Mouse (Mus musculus) heart, embryonic 13.5 days (tissue): ENCODE data around the gene 1110008P14Rik. TPM values are rescaled to one million over a fixed set of nuclear protein-coding genes. Genes with fewer than 3 reads are reported as not detected.
"Not testable (repeated sequence)": the region's sequence is repeated elsewhere in the genome, so short reads cannot be mapped to it uniquely, and the experiment has no call there.

Experiments used
- ATAC-seq: fragments of 200-750 bp; cut with Nextera tagmentation; 2 replicates; pipeline ENCODE4 v1.8.0; 2017; ENCODE audit warnings: moderate TSS enrichment; ENCODE audit not compliant: insufficient number of reproducible peaks, low FRiP score, low TSS enrichment; ENCODE audit errors: extremely low read depth
- H3K27ac ChIP-seq: fragments of 300-500 bp; sonication (generic); replicated peaks from 2 replicates; pipeline ENCODE4 v1.5.1; 2015; ENCODE audit warnings: moderate library complexity, mild to moderate bottlenecking, inconsistent platforms
- H3K27me3 ChIP-seq: fragments of 300-500 bp; sonication (generic); replicated peaks from 2 replicates; pipeline ENCODE4 v1.6.1; 2015; ENCODE audit warnings: mild to moderate bottlenecking, inconsistent platforms
- H3K36me3 ChIP-seq: fragments of 300-500 bp; sonication (generic); 2 replicates; pipeline ENCODE4 v1.6.1; 2015; ENCODE audit warnings: mild to moderate bottlenecking, inconsistent platforms
- H3K4me1 ChIP-seq: fragments of 300-500 bp; sonication (generic); 2 replicates; pipeline ENCODE4 v1.6.1; 2015; ENCODE audit warnings: inconsistent platforms
- H3K4me2 ChIP-seq: fragments of 300-500 bp; sonication (generic); 2 replicates; pipeline ENCODE4 v1.6.1; 2015; ENCODE audit warnings: inconsistent platforms, mild to moderate bottlenecking, moderate library complexity
- H3K4me3 ChIP-seq: fragments of 300-500 bp; sonication (generic); 2 replicates; pipeline ENCODE4 v1.5.1; 2015; ENCODE audit warnings: moderate library complexity, mild to moderate bottlenecking, inconsistent platforms
- H3K9ac ChIP-seq: fragments of 300-500 bp; sonication (generic); 2 replicates; pipeline ENCODE4 v1.6.1; 2015; ENCODE audit warnings: inconsistent platforms, mild to moderate bottlenecking, moderate library complexity
- H3K9me3 ChIP-seq: fragments of 300-500 bp; sonication (generic); 2 replicates; pipeline ENCODE4 v1.6.1; 2016; ENCODE audit warnings: inconsistent platforms
- WGBS: fragments of 180-500 bp; shearing (Covaris S2); methylation state at CpG from one replicate; pipeline ENCODE4 v1.1.7; 2015; ENCODE audit warnings: mixed read lengths; 5-methylcytosine and 5-hydroxymethylcytosine counted together
- polyA plus RNA-seq: library from polyadenylated mRNA; unstranded; fragments of >200 nt; fragmentation: Nextera tagmentation; extraction: Ambion mirVana; gene quantifications from 2 replicates; pipeline ENCODE4 v1.2.1, GENCODE M21; 2015

Gene 1110008P14Rik
- polyA plus RNA-seq, 1 experiment from 2014 or later = 47.5 TPM

DNA sequence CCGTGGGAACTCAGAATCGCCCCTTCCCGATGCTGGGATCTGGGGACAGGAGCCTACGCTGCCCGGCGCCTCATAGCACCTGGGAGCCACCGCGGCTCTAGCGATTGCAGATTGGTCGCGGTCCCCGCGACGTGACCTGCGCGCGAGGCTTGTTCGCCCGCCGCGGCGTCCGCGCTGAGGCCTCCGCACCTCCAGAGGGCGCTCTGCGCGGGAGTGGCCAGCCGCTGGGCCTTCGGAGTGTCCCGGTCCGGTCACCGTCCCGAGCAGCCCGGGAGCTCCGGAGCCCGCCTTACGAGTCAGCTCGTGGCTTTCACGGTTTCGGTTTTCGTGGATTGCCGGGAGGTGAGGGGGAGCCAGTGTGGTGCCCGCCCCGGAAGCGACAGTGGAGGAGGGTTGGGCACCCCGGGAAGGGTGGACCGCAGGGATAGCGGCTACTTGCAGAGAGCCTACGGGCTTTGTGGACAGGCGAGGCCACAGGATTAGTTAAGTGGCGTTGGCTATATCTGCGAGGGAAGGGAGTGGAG, 18.9 kb downstream of the 1110008P14Rik start:
- peak overlapping the region; percentile 93 for H3K9ac ChIP-seq
- WGBS = under 1% methylated on average over 53 of the region's 53 CpGs
- peaks cover 36% of the 10 kb centered on the region for H3K36me3 ChIP-seq
- peak overlapping the region; percentile 86 for H3K4me2 ChIP-seq
- H3K4me1 ChIP-seq = peaks cover 26% of the 10 kb centered on the region
- H3K9me3 ChIP-seq = no peaks in the 10 kb centered on the region
- 0 out of 2 replicates have a peak, but pooled peaks cover 13% of the 10 kb centered on the region for H3K27me3 ChIP-seq
- peak; percentile 82 for ATAC-seq
- peak overlapping the region; percentile 90 for H3K27ac ChIP-seq
- peak overlapping the region; percentile 91 for H3K4me3 ChIP-seq

DNA sequence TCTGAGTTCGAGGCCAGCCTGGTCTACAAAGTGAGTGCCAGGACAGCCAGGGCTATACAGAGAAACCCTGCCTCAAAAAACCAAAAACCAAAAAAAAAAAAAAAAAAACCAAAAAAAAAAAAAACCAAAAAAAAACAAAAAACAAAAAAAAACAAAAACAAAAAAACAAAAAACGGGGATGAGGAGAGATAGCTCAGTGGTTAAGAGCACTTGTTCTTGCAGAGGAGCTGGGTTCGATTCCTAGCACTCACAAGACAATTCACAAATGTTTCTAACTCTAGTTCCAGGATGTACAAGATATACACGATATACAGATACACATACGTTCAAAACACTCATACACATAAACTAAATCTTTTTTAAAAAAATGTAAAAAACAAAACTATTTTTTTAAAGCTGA, 19.5 kb downstream of the 1110008P14Rik start:
- Histone ChIP-seq H3K4me3 (peak overlapping the region; percentile 91), H3K9ac (peak overlapping the region; percentile 93), H3K36me3 (peaks cover 30% of the 10 kb centered on the region), H3K4me1 (peaks cover 26% of the 10 kb centered on the region), H3K4me2 (peak overlapping the region; percentile 86), H3K27ac (peak overlapping the region; percentile 90), H3K27me3 (0 out of 2 replicates have a peak, but pooled peaks cover 13% of the 10 kb centered on the region)
- WGBS = 27% methylated on average over 5 of the region's 5 CpGs
- H3K9me3 ChIP-seq, ATAC-seq: not testable (repeated sequence)

DNA sequence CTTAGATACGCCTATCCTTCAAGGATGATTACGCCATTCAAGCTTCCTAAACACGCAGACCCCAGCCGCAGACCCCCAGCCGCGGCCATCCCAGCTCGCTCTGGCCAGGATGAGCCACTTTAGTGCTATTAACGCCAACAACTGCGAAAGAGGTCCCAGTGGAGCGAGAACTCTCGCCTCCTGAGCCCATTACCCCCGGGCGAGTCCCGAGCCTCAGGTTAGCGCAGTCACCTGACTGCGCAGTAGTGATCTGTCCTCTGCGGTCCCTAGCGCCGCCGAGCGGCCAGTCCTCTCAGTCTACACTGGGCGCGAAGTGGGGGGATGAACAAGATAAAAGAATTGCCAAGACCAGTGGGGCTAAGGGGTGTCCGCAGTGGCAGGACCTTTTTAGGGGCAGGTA, 20.3 kb downstream of the 1110008P14Rik start:
- Histone ChIP-seq H3K9ac (peak overlapping the region; percentile 78), H3K27me3 (0 out of 2 replicates have a peak, but pooled peaks cover 13% of the 10 kb centered on the region), H3K36me3 (peaks cover 22% of the 10 kb centered on the region), H3K4me1 (peaks cover 26% of the 10 kb centered on the region), H3K27ac (0 out of 2 replicates have a peak overlapping the region, but pooled peaks have one; percentile 20), H3K4me3 (peak overlapping the region; percentile 54), H3K9me3 (no peaks in the 10 kb centered on the region), H3K4me2 (peak overlapping the region; percentile 86)
- WGBS = 2% methylated on average over 24 of the region's 24 CpGs
- ATAC-seq = peak; percentile 73; the same call in 1 of the 2 replicates

DNA sequence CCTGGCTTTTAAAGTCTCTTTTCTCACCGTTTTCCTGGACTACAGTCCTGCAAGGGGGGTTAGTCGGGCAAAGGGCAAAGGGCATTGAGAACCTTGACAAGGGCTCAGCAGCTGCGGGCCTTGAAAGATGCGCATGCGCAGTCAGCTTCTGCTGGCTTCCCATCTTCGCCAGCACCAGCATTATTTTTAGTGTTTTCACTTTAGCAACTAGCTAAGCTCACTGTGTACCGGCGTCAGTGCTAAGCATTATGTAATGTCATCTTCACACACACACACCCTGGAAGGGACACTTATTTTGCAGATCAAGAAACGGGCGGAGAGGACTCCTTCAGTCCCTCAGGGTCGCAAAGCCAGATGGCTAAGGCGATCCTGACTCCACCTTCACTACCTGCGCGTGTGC, 21.0 kb downstream of the 1110008P14Rik start:
- peaks cover 31% of the 10 kb centered on the region for H3K4me1 ChIP-seq
- peak overlapping the region; percentile 86 for H3K4me2 ChIP-seq
- H3K9ac ChIP-seq = peak overlapping the region; percentile 78
- H3K27ac ChIP-seq = peak overlapping the region; percentile 36; the same call in 1 of the 2 replicates
- no peak for ATAC-seq
- 4% methylated on average over 14 of the region's 14 CpGs for WGBS
- peak overlapping the region; percentile 54 for H3K4me3 ChIP-seq
- H3K36me3 ChIP-seq = peaks cover 16% of the 10 kb centered on the region
- H3K9me3 ChIP-seq = no peaks in the 10 kb centered on the region
- H3K27me3 ChIP-seq = 0 out of 2 replicates have a peak, but pooled peaks cover 13% of the 10 kb centered on the region

DNA sequence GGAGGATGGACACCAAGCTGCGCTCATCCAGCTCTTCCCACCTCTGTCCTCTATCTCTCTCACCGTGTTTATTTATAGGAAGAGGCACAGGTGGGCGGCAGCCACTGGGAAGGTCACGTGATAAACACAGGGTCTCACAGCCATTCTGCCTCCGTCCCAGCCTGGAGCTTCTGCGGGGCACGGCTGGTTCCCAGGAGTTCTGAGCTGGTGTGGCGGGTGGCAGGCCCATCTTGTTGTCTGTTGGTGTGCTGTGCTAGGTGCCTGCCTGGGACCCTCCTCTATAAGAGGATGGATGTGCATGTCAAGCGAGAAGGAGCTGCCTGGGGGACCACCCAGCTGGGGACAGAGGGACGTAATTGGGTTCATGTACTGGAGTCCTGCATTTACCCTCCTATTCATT, 23.4 kb downstream of the 1110008P14Rik start:
- no peak overlapping the region for H3K4me3 ChIP-seq
- no peak overlapping the region for H3K4me2 ChIP-seq
- H3K36me3 ChIP-seq = no peaks in the 10 kb centered on the region
- H3K9me3 ChIP-seq = no peaks in the 10 kb centered on the region
- peaks cover 36% of the 10 kb centered on the region for H3K4me1 ChIP-seq
- no peak overlapping the region for H3K9ac ChIP-seq
- H3K27me3 ChIP-seq = 0 out of 2 replicates have a peak, but pooled peaks cover 13% of the 10 kb centered on the region
- 50% methylated on average over 10 of the region's 10 CpGs for WGBS
- no peak for ATAC-seq
- H3K27ac ChIP-seq = no peak overlapping the region

DNA sequence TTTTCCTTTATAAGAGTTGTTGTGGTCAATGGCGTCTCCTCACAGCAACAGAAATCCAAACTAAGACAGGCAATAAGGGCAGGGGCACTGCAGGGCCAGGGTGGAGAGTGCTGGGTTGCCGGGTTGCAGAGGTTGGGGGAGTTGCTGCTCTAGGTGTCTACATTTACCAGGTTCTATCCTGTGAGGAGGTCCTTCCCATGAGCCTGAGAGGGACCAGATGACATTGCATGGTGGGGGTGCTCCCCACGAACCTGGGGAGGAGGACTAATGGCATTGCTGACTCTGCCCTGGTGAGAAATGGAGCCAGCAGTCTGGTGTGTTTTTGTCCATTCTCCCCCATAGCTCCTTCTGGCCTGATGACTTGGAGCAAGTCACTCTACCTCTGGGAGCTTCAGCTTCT, 24.0 kb downstream of the 1110008P14Rik start:
- H3K36me3 ChIP-seq = no peaks in the 10 kb centered on the region
- H3K4me3 ChIP-seq = no peak overlapping the region
- no peak for ATAC-seq
- H3K9ac ChIP-seq = no peak overlapping the region
- WGBS = 66% methylated on average over 3 of the region's 3 CpGs
- H3K9me3 ChIP-seq = no peaks in the 10 kb centered on the region
- H3K4me2 ChIP-seq = no peak overlapping the region
- no peak overlapping the region for H3K27ac ChIP-seq
- H3K27me3 ChIP-seq = peaks cover 15% of the 10 kb centered on the region
- H3K4me1 ChIP-seq = peaks cover 39% of the 10 kb centered on the region

DNA sequence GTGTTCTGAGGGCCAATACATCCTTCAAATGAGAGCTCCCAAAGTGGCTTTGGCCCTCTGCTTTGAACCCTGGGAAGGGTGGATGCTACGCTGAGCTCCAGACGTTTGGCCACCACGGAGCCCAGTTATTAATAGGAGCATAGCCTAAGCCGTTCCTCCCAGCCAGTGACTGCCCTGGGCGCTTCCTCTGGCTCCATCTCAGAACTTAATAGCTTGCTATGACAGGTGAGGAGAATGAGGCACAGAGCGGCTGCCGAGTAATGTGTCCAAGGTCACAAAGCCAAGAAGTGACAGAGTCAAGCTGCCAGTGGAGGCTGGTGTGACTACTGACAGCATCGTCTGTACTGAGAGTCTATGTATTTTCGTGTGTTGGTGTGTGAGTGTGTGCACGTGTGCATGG, 25.5 kb downstream of the 1110008P14Rik start:
- Histone ChIP-seq H3K27me3 (peaks cover 23% of the 10 kb centered on the region), H3K9ac (no peak overlapping the region), H3K27ac (no peak overlapping the region), H3K4me3 (no peak overlapping the region), H3K4me1 (peaks cover 47% of the 10 kb centered on the region), H3K9me3 (no peaks in the 10 kb centered on the region), H3K4me2 (no peak overlapping the region), H3K36me3 (no peaks in the 10 kb centered on the region)
- no peak for ATAC-seq
- WGBS = 59% methylated on average over 10 of the region's 10 CpGs

DNA sequence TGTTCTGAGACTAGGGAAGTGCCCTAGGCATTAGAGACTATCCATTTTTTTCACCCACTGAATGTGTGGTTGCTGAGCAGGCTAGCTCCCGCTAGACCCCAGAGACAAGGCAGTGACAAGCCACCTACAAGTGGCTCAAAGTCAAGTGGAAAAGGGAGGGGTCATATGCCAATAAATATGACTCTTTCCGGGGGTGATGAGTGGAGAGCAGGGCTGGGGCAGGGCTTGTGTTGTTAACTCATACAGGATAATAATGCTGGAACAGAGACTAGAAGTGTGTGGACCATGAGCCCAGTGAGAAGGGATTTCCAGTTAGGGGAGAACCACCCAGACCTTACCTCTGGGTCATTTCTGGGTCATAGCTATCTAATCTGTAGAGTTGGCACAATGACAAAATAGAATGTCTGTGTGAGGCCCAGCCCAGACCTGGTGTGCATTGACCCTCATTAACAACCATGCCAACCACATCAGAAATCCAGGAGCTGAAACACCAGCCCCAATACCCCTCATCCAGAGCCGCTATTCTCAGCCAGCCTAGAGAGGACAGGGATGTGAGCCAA, 27.3 kb downstream of the 1110008P14Rik start:
- Histone ChIP-seq H3K4me1 (peaks cover 54% of the 10 kb centered on the region), H3K9me3 (no peaks in the 10 kb centered on the region), H3K9ac (no peak overlapping the region), H3K4me2 (no peak overlapping the region), H3K4me3 (no peak overlapping the region), H3K27me3 (peaks cover 40% of the 10 kb centered on the region), H3K27ac (no peak overlapping the region; the same call in 1 of the 2 replicates), H3K36me3 (no peaks in the 10 kb centered on the region)
- no peak for ATAC-seq
- WGBS = 51% methylated on average over 3 of the region's 3 CpGs

DNA sequence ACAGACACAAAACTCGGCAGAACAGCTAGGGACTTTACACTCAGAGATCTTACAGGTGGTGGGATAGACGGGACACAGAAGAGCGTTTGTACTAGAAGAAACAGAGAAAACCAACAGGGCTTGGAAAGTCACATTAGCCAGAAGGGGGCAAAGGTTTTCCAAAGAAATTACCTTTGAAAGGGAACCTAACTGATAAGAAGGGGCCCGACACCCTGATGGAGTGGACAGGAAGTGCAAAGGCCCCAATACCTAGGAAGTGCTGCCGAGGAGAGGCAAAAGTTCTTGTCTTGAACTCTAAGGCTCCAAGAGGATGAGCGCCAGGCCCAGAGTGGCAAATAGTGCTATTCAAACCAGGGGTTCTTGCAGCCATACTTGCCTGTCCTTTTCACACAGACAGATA, 27.9 kb downstream of the 1110008P14Rik start:
- Histone ChIP-seq H3K4me2 (no peak overlapping the region), H3K9me3 (no peaks in the 10 kb centered on the region), H3K36me3 (no peaks in the 10 kb centered on the region), H3K4me1 (peaks cover 55% of the 10 kb centered on the region), H3K27ac (no peak overlapping the region), H3K27me3 (peaks cover 45% of the 10 kb centered on the region), H3K4me3 (no peak overlapping the region), H3K9ac (no peak overlapping the region)
- 55% methylated on average over 6 of the region's 6 CpGs for WGBS
- no peak for ATAC-seq

DNA sequence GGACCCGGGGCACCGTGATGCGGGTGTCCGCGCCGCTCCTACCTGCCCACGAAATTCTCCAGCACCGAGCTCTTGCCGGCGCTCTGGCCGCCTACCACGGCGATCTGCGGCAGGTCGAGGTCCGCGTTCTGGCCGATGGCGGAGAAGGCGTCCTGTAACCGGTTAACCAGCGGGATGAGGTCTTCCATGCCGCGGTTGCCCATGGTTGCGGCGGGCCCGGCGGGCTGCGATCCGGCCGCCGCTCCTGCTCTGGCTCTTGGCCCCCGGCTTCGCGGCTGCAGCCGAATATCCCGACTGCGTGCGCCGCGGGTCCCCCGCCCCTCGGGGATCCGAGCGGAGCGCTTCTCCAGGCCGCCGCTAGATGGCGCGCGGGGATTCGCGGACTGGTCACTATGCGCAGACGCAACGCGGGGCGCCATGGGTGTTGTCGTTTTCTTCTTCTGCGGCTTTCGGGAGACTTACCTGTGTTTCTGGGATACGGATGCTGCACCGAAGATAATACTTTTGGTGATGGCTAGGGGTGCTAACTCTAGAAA, 28.7 kb downstream of the 1110008P14Rik start, which contains the start of gene Dnm1:
Gene Dnm1, minus strand, starts transcription at position 332 of the 536 bp plus-strand sequence.
- ATAC-seq = peak; percentile 45; the same call in 1 of the 2 replicates

DNA sequence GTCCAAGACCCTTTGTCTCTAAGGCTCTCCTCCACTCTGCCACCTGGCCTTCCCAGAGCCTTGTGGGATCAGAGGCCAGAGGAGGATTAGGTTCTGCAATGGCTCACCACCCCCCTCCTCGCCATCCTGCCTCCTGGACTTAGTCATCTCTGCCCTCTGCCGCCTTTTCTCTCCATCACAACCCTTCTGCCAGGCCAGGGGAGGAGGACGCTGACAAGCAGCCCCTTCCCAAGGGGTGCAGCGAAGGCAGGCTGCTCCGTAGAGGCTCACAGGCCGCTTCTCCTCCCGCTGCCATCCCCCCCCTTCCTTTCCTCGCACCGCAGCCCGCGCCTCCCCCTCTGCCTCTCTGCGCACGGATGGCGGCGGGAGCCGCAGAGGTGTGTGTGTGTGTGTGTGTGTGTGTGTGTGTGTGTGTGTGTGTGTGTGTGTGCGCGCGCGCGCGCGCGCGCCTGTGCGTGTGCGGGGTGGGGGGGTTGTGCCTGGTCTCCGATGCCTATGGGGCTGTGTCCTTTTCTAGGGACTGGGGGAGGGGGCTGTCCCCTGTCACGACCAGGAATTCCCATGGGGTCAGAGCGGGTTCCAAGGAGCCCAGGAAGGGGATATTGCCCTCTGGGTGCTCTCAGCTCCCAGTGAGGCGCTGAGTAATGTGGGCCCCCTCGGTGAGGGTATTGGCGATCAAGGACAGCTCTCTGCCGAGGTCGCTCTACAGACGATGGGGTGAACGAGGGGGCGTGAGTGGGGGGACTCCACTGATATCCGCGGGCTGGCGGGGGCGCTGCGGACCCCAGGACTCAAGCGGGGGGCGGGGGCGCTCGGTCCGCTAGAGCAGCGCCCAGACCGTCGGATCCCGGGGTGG, 29.4 kb downstream of the 1110008P14Rik start, which contains the start of gene Ciz1:
Gene Ciz1, plus strand, starts transcription at position 177 of the 856 bp plus-strand sequence.
- no peak for ATAC-seq

More for the DNA sequence above, 28.7 kb downstream of the 1110008P14Rik start, which contains the start of gene Dnm1:
- H3K36me3 ChIP-seq = no peaks in the 10 kb centered on the region
- peak within 1 kb of the TSS; percentile 39 for H3K27ac ChIP-seq
- H3K4me1 ChIP-seq = peaks cover 55% of the 10 kb centered on the region
- peak within 1 kb of the TSS; percentile 86 for H3K9ac ChIP-seq
- peak within 1 kb of the TSS; percentile 63 for H3K4me3 ChIP-seq
- peak within 1 kb of the TSS; percentile 98 for H3K4me2 ChIP-seq
- H3K9me3 ChIP-seq = no peaks in the 10 kb centered on the region
- peaks cover 48% of the 10 kb centered on the region for H3K27me3 ChIP-seq
- under 1% methylated on average over 63 of the region's 63 CpGs for WGBS

More for the DNA sequence above, 29.4 kb downstream of the 1110008P14Rik start, which contains the start of gene Ciz1:
- H3K9ac ChIP-seq = peak within 1 kb of the TSS; percentile 86
- H3K4me1 ChIP-seq = peaks cover 55% of the 10 kb centered on the region
- no peaks in the 10 kb centered on the region for H3K36me3 ChIP-seq
- H3K9me3 ChIP-seq = no peaks in the 10 kb centered on the region
- peak within 1 kb of the TSS; percentile 39 for H3K27ac ChIP-seq
- peaks cover 53% of the 10 kb centered on the region for H3K27me3 ChIP-seq
- H3K4me3 ChIP-seq = peak within 1 kb of the TSS; percentile 63
- WGBS = 2% methylated on average over 32 of the region's 52 CpGs
- peak within 1 kb of the TSS; percentile 98 for H3K4me2 ChIP-seq
